Mouse (Mus musculus) thymus, postnatal 25 days (tissue): Measurements from ENCODE around the gene Rdh16f1.
"Not testable (repeated sequence)": the region's sequence is repeated elsewhere in the genome, so short reads cannot be mapped to it uniquely, and the experiment has no call there.

Experiments used
- DNase-seq: peaks from one replicate; pipeline ENCODE4 v3.0.0; 2022

The Rdh16f1 gene

GRCm38 (mm10) chr10:127750136-127750777, 9.3 kb upstream of the Rdh16f1 start:
- DNase-seq: no peak

- no peak for DNase-seq
These were observed 8.0 kb upstream of the Rdh16f1 start, which contains the start of gene Gpr182 for GRCm38 (mm10) chr10:127751548-127751947. Gene Gpr182 (minus strand): TSS chr10:127751732.

- DNase-seq: no peak
These were observed 4.9 kb upstream of the Rdh16f1 start for GRCm38 (mm10) chr10:127754566-127755166.

GRCm38 (mm10) chr10:127755246-127755645, 4.3 kb upstream of the Rdh16f1 start:
- no peak for DNase-seq

- no peak for DNase-seq
These were observed 3.7 kb upstream of the Rdh16f1 start for GRCm38 (mm10) chr10:127755770-127756468.

- DNase-seq: not testable (repeated sequence)
These were observed 3.3 kb downstream of the Rdh16f1 start for GRCm38 (mm10) chr10:127762926-127763325.

- DNase-seq: no peak
These were observed 4.5 kb downstream of the Rdh16f1 start for GRCm38 (mm10) chr10:127763914-127764680.

GRCm38 (mm10) chr10:127766564-127766963, 7.0 kb downstream of the Rdh16f1 start:
- DNase-seq: no peak

GRCm38 (mm10) chr10:127776011-127776410, 16.4 kb downstream of the Rdh16f1 start, which contains the start of gene Rdh9:
Gene Rdh9 (plus strand): TSS chr10:127776386.
- DNase-seq: no peak

GRCm38 (mm10) chr10:127782321-127782720, 22.7 kb downstream of the Rdh16f1 start:
- DNase-seq: not testable (repeated sequence)

GRCm38 (mm10) chr10:127785411-127785810, 25.8 kb downstream of the Rdh16f1 start:
- not testable (repeated sequence) for DNase-seq

- DNase-seq: no peak
These were observed 39.7 kb downstream of the Rdh16f1 start for GRCm38 (mm10) chr10:127799295-127799694.

- no peak for DNase-seq
These were observed 41.3 kb downstream of the Rdh16f1 start, which contains the start of gene Rdh16 for GRCm38 (mm10) chr10:127800891-127801290. Gene Rdh16 (plus strand): TSS chr10:127801152.

- DNase-seq: no peak
These were observed 42.0 kb downstream of the Rdh16f1 start for GRCm38 (mm10) chr10:127801612-127802011.

- no peak for DNase-seq
These were observed 42.6 kb downstream of the Rdh16f1 start for GRCm38 (mm10) chr10:127802236-127802635.

- no peak for DNase-seq
These were observed 44.8 kb downstream of the Rdh16f1 start for GRCm38 (mm10) chr10:127804416-127804815.

- DNase-seq: no peak
These were observed 56.3 kb downstream of the Rdh16f1 start for GRCm38 (mm10) chr10:127815888-127816287.

GRCm38 (mm10) chr10:127817268-127817910, 57.8 kb downstream of the Rdh16f1 start:
- DNase-seq: not testable (repeated sequence)

GRCm38 (mm10) chr10:127821806-127822205, 62.2 kb downstream of the Rdh16f1 start:
- DNase-seq: not testable (repeated sequence)

GRCm38 (mm10) chr10:127825386-127825785, 65.8 kb downstream of the Rdh16f1 start:
- no peak for DNase-seq

GRCm38 (mm10) chr10:127829121-127829520, 69.5 kb downstream of the Rdh16f1 start:
- DNase-seq: no peak

GRCm38 (mm10) chr10:127834186-127834585, 74.6 kb downstream of the Rdh16f1 start:
- not testable (repeated sequence) for DNase-seq
